Mouse (Mus musculus) liver, embryonic 18 days (tissue): Measurements from ENCODE around the gene Pcyt1b. TPM values are rescaled to one million over a fixed set of nuclear protein-coding genes. Genes with fewer than 3 reads are reported as not detected.

Source experiments
- polyA plus RNA-seq: library from polyadenylated mRNA; depleted of rRNA; stranded (reverse); fragments of >200 nt; gene quantifications from 2 replicates; pipeline ENCODE4 v1.2.3, GENCODE M21; 2012; rRNA removed

The Pcyt1b gene
- polyA plus RNA-seq = 3.4 and 3.5 TPM in 2 replicates

GRCm38 (mm10) chrX:93654218-93655002 lies at the start of gene Pcyt1b:
Pcyt1b (plus strand) TSS chrX:93654863.

GRCm38 (mm10) chrX:93631657-93632449 lies 22.8 kb upstream of the Pcyt1b start, which contains the start of gene Pola1:
Pola1 (minus strand) TSS chrX:93632155.

Other genes starting within 250 kb of the Pcyt1b start
- gene Pola1, start 22.7 kb upstream of the Pcyt1b start, polyA plus RNA-seq = 2.8 TPM in 2 replicates
- gene Pdk3, start 177.3 kb downstream of the Pcyt1b start, polyA plus RNA-seq = 7.3 and 8.4 TPM in 2 replicates